Mouse (Mus musculus) layer of hippocampus, postnatal 10 days (tissue): Measurements from ENCODE around the gene Spata32. TPM values are rescaled to one million over a fixed set of nuclear protein-coding genes. Genes with fewer than 3 reads are reported as not detected.

Source experiments
- total RNA-seq, 2 experiments: library from RNA; stranded (reverse); gene quantifications; 2 replicates each; pipeline ENCODE4 v1.2.3; 2021

Gene Spata32
- total RNA-seq, 2 experiments from 2014 or later = 1.3 to 1.4 TPM

Other genes with a start within 250 kb of the Spata32 start
- gene Nmt1, start 190.2 kb downstream of the Spata32 start, total RNA-seq = 10 to 100 TPM; 79.7 to 87.3 TPM
- gene Dcakd, start 190.1 kb downstream of the Spata32 start, total RNA-seq = 100 to 1,000 TPM; 117 to 118 TPM
- gene Plcd3, start 116.8 kb downstream of the Spata32 start, total RNA-seq = 10 to 100 TPM; 13.4 to 13.7 TPM
- 10 to 100 TPM; 63.1 to 66.1 TPM for gene Acbd4, start 116.8 kb downstream of the Spata32 start, total RNA-seq
- gene Hexim1, start 102.2 kb downstream of the Spata32 start, total RNA-seq = 10 to 100 TPM; 38.0 to 38.7 TPM
- 10 to 100 TPM; 14.4 to 16.9 TPM for gene Hexim2, start 86.0 kb downstream of the Spata32 start, total RNA-seq
- 10 to 100 TPM; 83.4 to 87.0 TPM for gene Fmnl1, start 47.3 kb downstream of the Spata32 start, total RNA-seq
- 1 to 10 TPM; 1.8 TPM for gene 1700023F06Rik, start 9.9 kb downstream of the Spata32 start, total RNA-seq
- 1 to 10 TPM; 3.7 to 3.8 TPM for gene Map3k14, start 49.0 kb upstream of the Spata32 start, total RNA-seq
- gene Arhgap27, start 145.3 kb upstream of the Spata32 start, total RNA-seq = 1 to 10 TPM; 8.7 to 9.3 TPM
- gene Plekhm1, start 194.3 kb upstream of the Spata32 start, total RNA-seq = 10 to 100 TPM; 15.0 TPM